Mouse (Mus musculus) cortical plate, adult 2 months (tissue): ENCODE measurements around the gene Pgls.

Experiments used
- CTCF ChIP-seq: fragments of 200-500 bp; IDR thresholded peaks from 2 replicates; pipeline ENCODE4 v1.5.1; 2011; ENCODE audit warnings: mild to moderate bottlenecking, control low read depth, low read length; ENCODE audit not compliant: insufficient read depth; ENCODE audit errors: extremely low read depth
- POLR2A ChIP-seq: fragments of 200-500 bp; IDR thresholded peaks from 2 replicates; pipeline ENCODE4 v1.6.1; 2011; ENCODE audit warnings: mild to moderate bottlenecking, low read length, control low read depth; ENCODE audit not compliant: insufficient read depth; ENCODE audit errors: extremely low read depth

DNA sequence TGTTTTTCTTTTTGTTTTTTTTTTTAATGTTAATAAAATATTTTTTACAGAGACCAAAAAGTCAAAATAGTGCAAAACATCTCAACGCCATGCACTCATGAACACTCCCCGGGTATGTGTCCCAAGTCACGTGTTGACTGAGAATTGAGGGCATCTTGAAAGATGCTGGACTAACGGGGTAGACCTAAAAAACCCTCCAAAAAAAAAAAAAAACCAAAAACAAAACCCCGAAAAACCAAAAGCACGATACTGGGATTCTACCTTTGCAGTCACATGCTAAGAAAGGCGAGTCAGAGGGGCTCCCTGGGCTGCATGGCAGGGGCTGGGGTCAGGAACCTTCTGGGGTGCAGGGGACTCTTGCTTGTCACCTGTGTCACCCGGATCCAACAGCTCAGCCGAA lies 34.8 kb downstream of the Pgls start:
- no peak for TF ChIP-seq CTCF
- TF ChIP-seq POLR2A: no peak
